Mouse (Mus musculus) testis, adult 2 months (tissue): ENCODE data around the gene Nol4l.

Experiments used
- CTCF ChIP-seq: fragments of 200-500 bp; IDR thresholded peaks from 2 replicates; pipeline ENCODE4 v1.5.1; 2012; ENCODE audit warnings: low read depth, mild to moderate bottlenecking, inconsistent platforms, low read length, moderate library complexity; ENCODE audit not compliant: control insufficient read depth, insufficient read depth, insufficient replicate concordance
- POLR2A ChIP-seq: fragments of 200-500 bp; IDR thresholded peaks from 2 replicates; pipeline ENCODE4 v1.6.1; 2012; ENCODE audit warnings: low read depth, mild to moderate bottlenecking, inconsistent platforms, low read length, moderate library complexity; ENCODE audit not compliant: control insufficient read depth

DNA sequence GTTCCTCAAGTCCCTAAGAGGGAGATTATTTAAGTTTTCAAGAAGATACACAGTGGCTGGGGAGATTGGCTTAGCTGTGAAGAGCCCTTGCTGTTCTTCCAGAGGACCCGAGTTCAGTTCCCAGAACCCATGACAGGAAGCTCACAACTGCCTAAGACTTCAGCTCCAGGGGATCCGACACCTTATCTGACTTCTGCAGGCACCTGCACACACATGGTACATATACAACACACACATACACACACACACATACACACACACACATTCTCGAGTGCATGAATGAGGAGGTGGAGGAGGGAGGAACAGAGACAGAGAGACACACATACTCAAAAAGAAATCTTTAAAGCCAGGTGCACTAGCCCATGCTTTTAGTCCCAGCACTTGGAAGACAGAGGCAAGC, 46.4 kb upstream of the Nol4l start:
- no peak for TF ChIP-seq CTCF
- TF ChIP-seq POLR2A: no peak
